Mouse (Mus musculus) gastrocnemius, postnatal 25 days (tissue): ENCODE data around the gene Mycl. TPM values are rescaled to one million over a fixed set of nuclear protein-coding genes. Genes with fewer than 3 reads are reported as not detected.

Source experiments
- DNase-seq: peaks from one replicate; pipeline ENCODE4 v3.0.0; 2022
- total RNA-seq, 2 experiments: library from RNA; stranded (reverse); gene quantifications; 1 replicate in 1 of 2; 2 replicates in 1 of 2; pipeline ENCODE4 v1.2.3; 2021

Gene Mycl
- total RNA-seq, 2 experiments from 2014 or later, result 0.46 to 0.62 TPM

DNA sequence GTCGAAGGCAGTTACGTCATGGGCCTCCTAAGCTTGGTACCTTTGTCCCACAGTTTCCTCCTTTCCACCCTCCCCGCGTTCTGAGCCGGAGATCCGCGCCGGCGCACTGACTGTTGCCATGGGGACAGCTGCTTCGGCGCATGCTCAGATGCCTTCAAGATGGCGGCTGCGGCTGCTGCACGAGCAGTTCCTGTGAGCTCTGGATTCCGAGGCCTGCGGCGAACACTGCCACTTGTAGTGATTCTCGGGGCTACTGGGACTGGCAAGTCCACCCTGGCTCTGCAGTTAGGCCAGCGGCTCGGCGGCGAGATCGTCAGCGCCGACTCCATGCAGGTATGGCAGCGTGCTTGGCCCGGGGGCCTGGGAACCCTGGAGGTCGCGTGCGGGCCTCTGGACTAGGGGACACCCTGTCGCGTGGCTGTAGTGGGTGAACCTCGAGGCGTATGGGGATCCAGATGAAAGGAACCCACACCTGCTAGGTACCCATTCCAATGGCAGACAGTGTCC is 21.1 kb downstream of the Mycl start, which contains the start of gene Trit1:
Trit1 (plus strand) TSS at position 147 of the 507 bp plus-strand sequence.
- peak; percentile 89 for DNase-seq

DNA sequence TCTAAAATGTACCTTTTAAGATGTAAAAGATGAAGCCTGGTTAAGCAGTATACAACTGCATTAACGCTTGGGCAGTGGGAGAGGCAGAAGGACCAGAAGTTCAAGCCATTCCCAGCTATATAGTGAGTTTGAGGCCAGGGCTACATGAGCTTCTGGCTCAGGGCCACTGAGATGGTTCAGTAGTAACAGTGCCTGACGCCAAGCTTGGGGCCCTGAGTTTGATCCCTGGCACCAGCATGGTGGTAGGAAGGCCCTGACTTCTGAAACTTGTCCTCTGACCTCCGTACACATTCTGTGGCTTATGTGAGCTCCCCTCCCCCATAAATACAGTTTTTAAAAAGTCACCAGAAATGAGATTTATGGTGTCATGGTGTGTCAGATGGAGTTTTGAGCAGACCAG is 26.1 kb downstream of the Mycl start:
- no peak for DNase-seq

DNA sequence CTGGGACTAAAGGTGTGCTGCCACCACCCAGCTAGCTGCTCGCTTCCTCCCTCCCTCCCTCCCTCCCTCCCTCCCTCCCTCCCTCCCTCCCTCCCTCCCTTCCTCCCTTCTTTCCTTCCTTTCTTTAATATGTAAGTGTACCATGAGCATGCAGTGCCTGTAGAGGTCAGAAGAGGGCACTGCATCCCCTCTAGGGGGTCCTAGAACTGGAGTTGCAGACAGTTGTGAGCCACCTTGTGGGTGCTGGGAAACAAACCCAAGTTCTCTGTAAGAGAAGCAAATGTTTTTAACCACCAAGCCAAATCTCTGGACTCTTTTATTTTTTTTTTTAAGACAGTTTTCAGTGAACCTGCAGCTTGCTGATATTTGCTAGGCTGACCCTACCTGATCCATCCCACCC is 27.4 kb downstream of the Mycl start:
- DNase-seq, result no peak

DNA sequence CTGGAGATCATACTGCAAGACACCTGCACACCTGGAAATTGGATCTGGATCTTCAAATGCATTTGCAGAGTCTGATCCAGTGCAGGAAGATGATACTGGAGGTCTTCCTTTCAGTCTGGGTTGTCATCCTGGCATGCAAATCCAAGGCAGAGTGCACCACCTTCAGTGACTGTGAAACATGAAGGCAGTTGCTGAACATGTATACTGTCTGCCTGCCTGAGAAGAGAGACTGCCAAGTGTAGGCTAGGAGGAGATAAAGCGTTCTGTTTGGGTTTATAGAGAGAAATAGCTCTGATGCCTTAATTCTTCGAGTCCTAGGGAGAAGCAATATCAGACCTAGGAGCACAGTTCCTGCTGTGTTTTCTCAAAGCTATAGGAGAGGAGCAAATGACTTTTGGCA is 30.0 kb downstream of the Mycl start:
- no peak for DNase-seq

DNA sequence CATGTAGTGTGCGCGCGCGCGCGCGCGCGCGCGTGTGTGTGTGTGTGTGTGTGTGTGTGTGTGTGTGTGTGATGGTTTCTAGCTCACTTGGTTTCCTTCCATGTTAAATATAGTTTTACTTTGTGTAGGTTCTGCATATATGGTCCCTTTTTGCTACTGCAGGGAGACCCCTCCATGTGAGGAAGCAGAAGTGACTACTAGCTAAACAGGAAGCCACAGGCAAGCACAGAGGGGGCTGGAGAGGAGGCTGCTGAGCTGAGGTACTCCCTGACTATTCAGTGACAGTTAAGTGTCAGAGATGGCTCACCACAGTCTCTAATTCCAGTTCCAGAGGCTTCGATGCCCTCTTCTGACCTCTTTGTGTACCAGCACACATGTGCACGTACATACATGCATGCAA is 30.7 kb downstream of the Mycl start:
- DNase-seq, result no peak

DNA sequence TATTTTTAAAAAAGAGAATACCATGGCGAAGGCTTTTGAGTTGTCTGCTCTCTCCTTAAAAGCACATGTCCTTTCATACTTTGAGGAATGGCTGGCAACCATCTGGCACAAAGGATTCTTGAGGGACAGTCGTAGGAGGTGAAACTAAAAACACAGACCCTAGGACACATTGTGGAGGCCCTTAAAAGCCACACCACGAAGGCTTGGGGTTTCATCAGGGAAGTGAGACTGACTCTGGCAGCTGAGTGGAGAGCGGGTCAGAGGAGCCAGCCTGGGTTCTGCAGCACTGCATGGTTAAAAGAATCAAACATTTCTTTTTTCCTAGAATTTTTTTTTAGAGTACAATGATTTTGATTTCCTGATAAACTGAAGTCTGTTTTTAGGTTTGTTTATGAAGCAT is 31.1 kb downstream of the Mycl start:
- DNase-seq, result no peak

DNA sequence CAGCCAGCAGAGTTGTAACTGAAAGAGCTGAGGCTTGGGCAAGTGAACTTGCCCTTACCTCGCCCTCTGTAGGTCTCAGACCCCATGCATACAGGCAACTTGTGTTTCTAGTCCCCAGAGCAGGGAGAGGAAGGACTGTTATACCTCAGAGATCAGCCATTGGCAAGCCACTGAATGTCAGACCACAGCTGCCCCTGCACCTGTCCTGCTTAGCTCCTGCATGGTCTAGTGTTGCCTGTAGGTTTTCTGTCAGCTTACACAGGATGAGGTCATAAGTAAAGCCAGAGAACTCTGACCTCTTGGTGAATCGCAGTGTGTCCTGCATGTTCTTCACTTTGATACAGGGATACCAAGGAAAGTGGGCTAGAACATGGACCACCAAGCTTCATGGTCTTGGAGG is 39.4 kb downstream of the Mycl start:
- no peak for DNase-seq

DNA sequence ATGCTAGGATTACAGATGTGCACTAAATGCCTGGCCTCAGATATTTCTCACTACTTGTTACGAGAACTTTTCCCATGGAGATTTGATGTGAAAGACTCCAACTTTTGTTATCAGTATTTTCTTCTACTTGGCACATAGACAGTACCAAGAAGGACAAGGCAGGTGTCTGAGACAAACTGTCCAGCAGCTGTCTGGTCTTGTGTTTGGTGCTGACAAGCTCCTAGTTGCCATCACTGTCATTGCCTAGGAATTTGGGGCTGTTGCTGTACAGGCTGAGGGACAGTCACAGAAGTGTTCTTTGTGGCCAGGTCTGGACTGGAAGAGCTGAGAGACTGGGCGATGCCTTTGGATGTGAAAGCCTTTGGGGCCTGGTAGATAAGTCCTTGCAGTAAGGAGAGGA is 40.2 kb downstream of the Mycl start:
- DNase-seq, result no peak

DNA sequence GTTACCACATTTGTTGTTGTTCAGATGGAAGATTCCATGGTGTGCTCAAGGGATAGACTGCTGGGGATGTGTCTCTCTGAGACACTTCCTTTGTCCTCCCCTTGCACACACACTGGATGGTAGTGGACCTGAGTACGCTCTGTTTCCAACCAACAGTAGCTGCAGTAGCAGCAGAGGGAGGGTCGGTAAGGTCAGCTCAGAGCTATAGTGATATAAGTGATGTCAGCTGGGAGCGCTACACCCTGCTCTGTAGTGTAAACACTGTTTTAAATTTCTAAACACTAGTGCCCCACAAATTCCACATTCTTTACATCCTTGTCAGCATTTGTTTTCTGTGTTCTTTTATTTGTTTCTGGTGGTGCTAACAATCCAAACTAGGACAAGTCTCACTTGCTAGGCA is 41.3 kb downstream of the Mycl start:
- DNase-seq, result no peak

DNA sequence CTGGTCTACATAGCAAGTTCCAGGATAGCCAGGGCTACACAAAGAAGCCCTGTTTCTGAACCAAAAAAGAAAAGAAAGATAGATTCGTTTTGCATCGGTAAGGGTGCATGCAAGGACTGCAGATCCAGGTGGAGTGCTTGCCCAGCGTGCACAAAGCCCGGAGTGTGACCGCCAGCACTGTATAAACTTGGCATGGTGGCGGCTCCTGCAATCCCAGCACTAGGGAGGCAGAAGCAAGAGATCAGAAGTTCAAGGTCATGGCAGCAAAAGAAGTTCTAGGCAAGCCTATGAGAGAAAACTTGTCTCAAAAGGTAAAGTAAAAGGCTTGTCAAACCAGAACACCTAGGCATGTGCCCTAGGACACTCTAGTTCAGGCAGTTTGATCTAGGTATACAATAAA is 45.7 kb downstream of the Mycl start:
- no peak for DNase-seq

DNA sequence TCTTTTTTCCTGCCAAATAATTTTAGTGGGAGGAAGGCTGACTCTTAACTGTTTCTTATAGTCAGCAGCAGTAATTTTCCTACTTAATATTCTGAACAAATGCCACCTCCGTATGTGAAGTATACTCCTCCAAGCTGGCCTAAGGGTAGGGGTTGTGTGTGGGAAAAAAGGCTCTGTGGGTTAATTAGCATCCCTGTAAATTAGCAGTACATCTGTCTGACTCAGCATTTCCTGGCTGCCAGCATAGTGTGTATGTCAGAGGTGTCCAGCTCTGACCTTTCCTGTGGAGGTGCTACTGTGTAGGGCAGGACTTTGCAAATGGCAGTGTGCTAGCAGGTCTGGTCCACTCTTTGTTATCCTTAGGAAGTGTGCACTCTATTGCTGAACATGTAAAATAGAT is 48.4 kb downstream of the Mycl start:
- no peak for DNase-seq

DNA sequence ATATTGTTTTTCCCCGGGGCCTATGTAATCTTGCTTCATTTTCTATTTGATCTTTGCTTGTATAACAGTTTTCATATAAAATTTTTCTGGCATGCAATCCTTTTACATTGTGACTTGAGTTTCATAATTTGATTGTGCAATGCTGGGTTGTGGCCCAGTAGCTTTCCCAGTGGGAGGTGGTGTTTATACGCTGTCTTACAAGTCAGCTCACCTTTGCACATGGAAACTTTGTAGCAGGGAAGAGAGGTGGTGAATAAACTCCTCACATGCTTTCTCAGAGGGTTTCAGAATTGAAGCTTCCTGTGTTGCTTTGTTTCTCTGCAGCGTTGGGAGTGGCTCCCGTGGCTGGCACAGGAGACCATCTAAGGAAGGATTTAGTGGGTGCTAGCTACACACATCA is 49.4 kb downstream of the Mycl start:
- DNase-seq, result no peak

DNA sequence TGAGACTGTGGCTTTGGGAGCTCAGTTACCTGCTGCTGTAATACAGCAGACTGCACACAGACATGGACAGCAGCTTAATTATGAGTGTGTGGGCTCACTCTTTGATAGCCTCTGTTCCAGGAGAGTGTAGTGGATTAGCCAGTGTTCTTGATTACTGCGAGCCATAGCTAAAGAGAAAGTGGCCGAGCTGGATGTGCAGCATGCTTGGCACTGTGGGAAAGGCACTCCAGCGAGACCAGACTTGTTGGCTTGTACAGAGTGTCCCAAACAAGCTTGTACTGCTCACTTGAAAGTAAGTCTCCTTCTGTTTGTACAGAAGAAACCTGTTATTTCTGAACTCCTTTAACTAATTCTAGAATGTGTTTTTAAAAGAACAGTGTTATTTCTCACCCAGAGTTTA is 50.8 kb downstream of the Mycl start:
- DNase-seq, result peak; percentile 33

DNA sequence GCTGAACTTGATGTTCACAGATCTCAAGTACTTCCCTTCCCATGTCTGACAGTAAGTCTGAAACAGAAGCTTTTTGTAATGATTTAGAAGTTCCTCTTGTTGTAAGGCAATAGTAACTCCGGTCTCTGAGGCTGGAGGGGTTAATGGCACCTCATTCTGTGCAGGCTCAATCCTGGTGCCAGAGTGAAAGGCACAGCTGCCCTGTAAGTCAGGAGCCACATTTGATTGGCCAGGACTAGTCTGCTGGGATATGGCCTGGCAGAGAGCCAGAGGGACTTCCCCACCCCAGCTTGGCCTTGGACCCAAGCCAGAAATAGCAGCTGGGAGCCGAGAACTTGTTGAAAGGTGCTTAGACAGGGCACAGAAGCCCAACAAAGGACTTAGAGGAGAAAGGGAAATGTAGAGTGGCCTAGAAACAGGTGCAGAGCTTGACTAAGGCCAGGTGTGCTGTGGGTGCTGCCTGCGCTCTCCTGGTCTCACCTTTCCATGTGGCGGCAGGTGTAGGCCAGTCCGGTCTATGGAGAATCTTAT is 55.3 kb downstream of the Mycl start:
- peak; percentile 76 for DNase-seq

Other genes starting within 250 kb of the Mycl start
- gene Ppt1, start 159.4 kb upstream of the Mycl start, total RNA-seq, result 10 to 100 TPM in 1 of 2 experiments, 1 to 10 TPM in 1; 9.5 to 10.5 TPM
- 10 to 100 TPM; 20.5 to 24.6 TPM for gene Cap1, start 109.6 kb upstream of the Mycl start, total RNA-seq
- gene Mfsd2a, start 34.5 kb upstream of the Mycl start, total RNA-seq, result under 1 TPM; 0.24 to 0.26 TPM
- 1 to 10 TPM; 6.7 to 7.6 TPM for gene Trit1, start 20.9 kb downstream of the Mycl start, total RNA-seq
- not detected for gene Bmp8b, start 109.5 kb downstream of the Mycl start, total RNA-seq
- not detected for gene Oxct2b, start 120.6 kb downstream of the Mycl start, total RNA-seq
- gene Ppie, start 144.3 kb downstream of the Mycl start, total RNA-seq, result 10 to 100 TPM; 16.8 to 17.6 TPM
- under 1 TPM in 1 of 2 experiments, not detected in 1; 0.36 TPM for gene Hpcal4, start 187.6 kb downstream of the Mycl start, total RNA-seq
- gene Nt5c1a, start 205.9 kb downstream of the Mycl start, total RNA-seq, result 10 to 100 TPM; 19.6 to 32.5 TPM
- 1 to 10 TPM; 6.7 to 7.4 TPM for gene Heyl, start 237.9 kb downstream of the Mycl start, total RNA-seq